Mouse (Mus musculus): ENCODE measurements around the gene Tjp2. TPM values are rescaled to one million over a fixed set of nuclear protein-coding genes. Genes with fewer than 3 reads are reported as not detected.

Tjp2 gene
- total and polyA plus RNA-seq, 3 experiments, result 0.03 to 0.11 TPM; not detected in 1

- Histone ChIP-seq H3K27me3 (ENCODE audit: insufficient read depth, low read length) (0 out of 2 replicates have a peak, but pooled peaks cover 3% of the 10 kb centered on the region), H3K9me3 (replicated peaks) (no peaks in the 10 kb centered on the region), H3K4me3 (ENCODE audit: low read depth, low read length) (no peak overlapping the region), H3K36me3 (replicated peaks) (no peaks in the 10 kb centered on the region), H3K4me1 (ENCODE audit: insufficient read depth, low read depth, low read length) (no peaks in the 10 kb centered on the region)
- no peak for ATAC-seq (ENCODE audit: extremely low read depth, insufficient number of reproducible peaks, low FRiP score, poor library complexity, severe bottlenecking)
- DNase-seq (ENCODE audit: low spot score), result no peak
- TF ChIP-seq GATA2 (IDR thresholded peaks at IDR 0.05; ENCODE audit: borderline replicate concordance, low read depth, low read length), result no peak
- TF ChIP-seq GATA1 (IDR thresholded peaks at IDR 0.05; ENCODE audit: borderline replicate concordance, low read length), result no peak
- no peak for TF ChIP-seq POLR2AphosphoS5 (IDR thresholded peaks at IDR 0.05; ENCODE audit: insufficient replicate concordance, low read depth, low read length)
- TF ChIP-seq TAL1 (conservative IDR thresholded peaks at IDR 0.05; ENCODE audit: low read depth, low read length), result no peak
- no peak for TF ChIP-seq CTCF (IDR thresholded peaks at IDR 0.05; ENCODE audit: low read depth, low read length)
Measured at GRCm38 (mm10) chr19:24209516-24209915, 15.3 kb downstream of the Tjp2 start.

GRCm38 (mm10) chr19:24207967-24208366 is 16.9 kb downstream of the Tjp2 start:
- 0 out of 2 replicates have a peak, but pooled peaks cover 2% of the 10 kb centered on the region for H3K27me3 ChIP-seq (ENCODE audit: insufficient read depth, low read length)
- ATAC-seq (ENCODE audit: extremely low read depth, insufficient number of reproducible peaks, low FRiP score, poor library complexity, severe bottlenecking), result no peak
- DNase-seq (ENCODE audit: low spot score), result no peak
- TF ChIP-seq GATA2 (IDR thresholded peaks at IDR 0.05; ENCODE audit: borderline replicate concordance, low read depth, low read length) (no peak), GATA1 (IDR thresholded peaks at IDR 0.05; ENCODE audit: borderline replicate concordance, low read length) (no peak), POLR2AphosphoS5 (IDR thresholded peaks at IDR 0.05; ENCODE audit: insufficient replicate concordance, low read depth, low read length) (no peak), TAL1 (conservative IDR thresholded peaks at IDR 0.05; ENCODE audit: low read depth, low read length) (no peak), CTCF (IDR thresholded peaks at IDR 0.05; ENCODE audit: low read depth, low read length) (no peak)
- H3K4me1 ChIP-seq (ENCODE audit: insufficient read depth, low read depth, low read length), result no peaks in the 10 kb centered on the region; the same call in 1 of the 2 replicates
- H3K9me3 ChIP-seq (replicated peaks), result no peaks in the 10 kb centered on the region
- no peaks in the 10 kb centered on the region for H3K36me3 ChIP-seq (replicated peaks)
- no peak overlapping the region for H3K4me3 ChIP-seq (ENCODE audit: low read depth, low read length)

GRCm38 (mm10) chr19:24205001-24205400 is 19.8 kb downstream of the Tjp2 start:
- Histone ChIP-seq H3K36me3 (replicated peaks) (no peaks in the 10 kb centered on the region), H3K4me3 (ENCODE audit: low read depth, low read length) (no peak overlapping the region), H3K27me3 (ENCODE audit: insufficient read depth, low read length) (no peaks in the 10 kb centered on the region), H3K9me3 (replicated peaks) (no peaks in the 10 kb centered on the region), H3K4me1 (ENCODE audit: insufficient read depth, low read depth, low read length) (no peaks in the 10 kb centered on the region; the same call in 1 of the 2 replicates)
- TF ChIP-seq TAL1 (conservative IDR thresholded peaks at IDR 0.05; ENCODE audit: low read depth, low read length), result no peak
- ATAC-seq (ENCODE audit: extremely low read depth, insufficient number of reproducible peaks, low FRiP score, poor library complexity, severe bottlenecking), result no peak
- DNase-seq (ENCODE audit: low spot score), result no peak

- Histone ChIP-seq H3K36me3 (replicated peaks) (no peaks in the 10 kb centered on the region), H3K9me3 (replicated peaks) (no peaks in the 10 kb centered on the region), H3K27me3 (ENCODE audit: insufficient read depth, low read length) (no peaks in the 10 kb centered on the region), H3K4me1 (ENCODE audit: insufficient read depth, low read depth, low read length) (no peaks in the 10 kb centered on the region; the same call in none of the 2 replicates), H3K4me3 (ENCODE audit: low read depth, low read length) (no peak overlapping the region)
- ATAC-seq (ENCODE audit: extremely low read depth, insufficient number of reproducible peaks, low FRiP score, poor library complexity, severe bottlenecking) (no peak), DNase-seq (ENCODE audit: low spot score) (no peak)
- TF ChIP-seq TAL1 (conservative IDR thresholded peaks at IDR 0.05; ENCODE audit: low read depth, low read length), result no peak
- no peak for TF ChIP-seq POLR2AphosphoS5 (IDR thresholded peaks at IDR 0.05; ENCODE audit: insufficient replicate concordance, low read depth, low read length)
- TF ChIP-seq GATA2 (IDR thresholded peaks at IDR 0.05; ENCODE audit: borderline replicate concordance, low read depth, low read length), result no peak
Measured at GRCm38 (mm10) chr19:24201848-24202247, 23.0 kb downstream of the Tjp2 start.

- Histone ChIP-seq H3K9me3 (replicated peaks) (no peaks in the 10 kb centered on the region), H3K27me3 (ENCODE audit: insufficient read depth, low read length) (no peaks in the 10 kb centered on the region), H3K4me1 (ENCODE audit: insufficient read depth, low read depth, low read length) (no peaks in the 10 kb centered on the region; the same call in none of the 2 replicates), H3K36me3 (replicated peaks) (no peaks in the 10 kb centered on the region), H3K4me3 (ENCODE audit: low read depth, low read length) (no peak overlapping the region)
- ATAC-seq (ENCODE audit: extremely low read depth, insufficient number of reproducible peaks, low FRiP score, poor library complexity, severe bottlenecking) (no peak), DNase-seq (ENCODE audit: low spot score) (no peak)
- no peak for TF ChIP-seq GATA2 (IDR thresholded peaks at IDR 0.05; ENCODE audit: borderline replicate concordance, low read depth, low read length)
- no peak for TF ChIP-seq GATA1 (IDR thresholded peaks at IDR 0.05; ENCODE audit: borderline replicate concordance, low read length)
- TF ChIP-seq POLR2AphosphoS5 (IDR thresholded peaks at IDR 0.05; ENCODE audit: insufficient replicate concordance, low read depth, low read length), result no peak
Measured at GRCm38 (mm10) chr19:24200566-24200965, 24.3 kb downstream of the Tjp2 start.

GRCm38 (mm10) chr19:24198676-24199303 is 26.0 kb downstream of the Tjp2 start:
- no peaks in the 10 kb centered on the region for H3K36me3 ChIP-seq (replicated peaks)
- peaks cover 2% of the 10 kb centered on the region; the same call in 1 of the 2 replicates for H3K9me3 ChIP-seq (replicated peaks)
- no peak for DNase-seq (ENCODE audit: low spot score)
- TF ChIP-seq TAL1 (conservative IDR thresholded peaks at IDR 0.05; ENCODE audit: low read depth, low read length) (no peak), CTCF (IDR thresholded peaks at IDR 0.05; ENCODE audit: low read depth, low read length) (no peak), GATA2 (IDR thresholded peaks at IDR 0.05; ENCODE audit: borderline replicate concordance, low read depth, low read length) (no peak), GATA1 (IDR thresholded peaks at IDR 0.05; ENCODE audit: borderline replicate concordance, low read length) (no peak), POLR2AphosphoS5 (IDR thresholded peaks at IDR 0.05; ENCODE audit: insufficient replicate concordance, low read depth, low read length) (no peak)
- no peaks in the 10 kb centered on the region; the same call in none of the 2 replicates for H3K4me1 ChIP-seq (ENCODE audit: insufficient read depth, low read depth, low read length)
- ATAC-seq (ENCODE audit: extremely low read depth, insufficient number of reproducible peaks, low FRiP score, poor library complexity, severe bottlenecking), result no peak
- H3K27me3 ChIP-seq (ENCODE audit: insufficient read depth, low read length), result no peaks in the 10 kb centered on the region
- H3K4me3 ChIP-seq (ENCODE audit: low read depth, low read length), result no peak overlapping the region

Data from G1E (cell line).